Mouse (Mus musculus) mouse embryonic stem cell (cell line): ENCODE results near the gene Dennd5b.

Source experiments
- in situ Hi-C, 2 experiments: fragments of 300-500 bp; cut with MboI; formaldehyde crosslinking; loops; 1 replicate in 1 of 2; 3 replicates in 1 of 2; pipeline ENCODE4 v1.14.3; 2019 to 2020; ENCODE audit warnings: low sequenced_read_pairs in 2 of 2, low pct_unique_long_range_greater_than_20kb in 1 of 2, mixed read lengths in 1 of 2; ENCODE audit not compliant: unreplicated experiment in 1 of 2

Gene Dennd5b

GRCm38 (mm10) chr6:149108909-149109308 is 7.4 kb upstream of the Dennd5b start:
- in situ Hi-C loops: no loop called here

- in situ Hi-C loops: no loop called here
These were observed 6.1 kb upstream of the Dennd5b start for GRCm38 (mm10) chr6:149107615-149108014.

- in situ Hi-C loops: no loop called here
These were observed 2.0 kb upstream of the Dennd5b start for GRCm38 (mm10) chr6:149103451-149103850.

- in situ Hi-C loops: no loop called here
These were observed 413 bp upstream of the Dennd5b start for GRCm38 (mm10) chr6:149101943-149102243.

- in situ Hi-C loops: no loop called here
These were observed 1.1 kb downstream of the Dennd5b start for GRCm38 (mm10) chr6:149100174-149101075.

- in situ Hi-C loops: no loop called here
These were observed 2.5 kb downstream of the Dennd5b start for GRCm38 (mm10) chr6:149098993-149099392.

- in situ Hi-C loops: no loop called here
These were observed 4.2 kb downstream of the Dennd5b start for GRCm38 (mm10) chr6:149097276-149097675.

- in situ Hi-C loops: no loop called here
These were observed 5.2 kb downstream of the Dennd5b start for GRCm38 (mm10) chr6:149096233-149096632.

GRCm38 (mm10) chr6:149095389-149095788 is 6.1 kb downstream of the Dennd5b start:
- in situ Hi-C loops: no loop called here

- in situ Hi-C loops: no loop called here
These were observed 6.9 kb downstream of the Dennd5b start for GRCm38 (mm10) chr6:149094555-149094954.

GRCm38 (mm10) chr6:149093465-149093864 is 8.0 kb downstream of the Dennd5b start:
- in situ Hi-C loops: no loop called here

- in situ Hi-C loops: no loop called here
These were observed 9.1 kb downstream of the Dennd5b start for GRCm38 (mm10) chr6:149092406-149092805.

GRCm38 (mm10) chr6:149077136-149077808 is 24.2 kb downstream of the Dennd5b start:
- in situ Hi-C loops: no loop called here

GRCm38 (mm10) chr6:149073854-149074253 is 27.6 kb downstream of the Dennd5b start:
- in situ Hi-C loops: no loop called here

- in situ Hi-C loops: no loop called here
These were observed 28.6 kb downstream of the Dennd5b start for GRCm38 (mm10) chr6:149072873-149073272.

- in situ Hi-C loops: no loop called here
These were observed 30.8 kb downstream of the Dennd5b start for GRCm38 (mm10) chr6:149070592-149071124.

GRCm38 (mm10) chr6:149063382-149063781 is 38.1 kb downstream of the Dennd5b start:
- in situ Hi-C loops: loop anchor here in 1 of 2 experiments (10.0 kb wide), 1 partner anchor 51 kb away; no protein-coding TSS in a partner anchor

GRCm38 (mm10) chr6:149060670-149061387 is 40.7 kb downstream of the Dennd5b start:
- in situ Hi-C loops: loop anchor here in 1 of 2 experiments (10.0 kb wide), 1 partner anchor 54 kb away; no protein-coding TSS in a partner anchor

- in situ Hi-C loops: no loop called here
These were observed 43.5 kb downstream of the Dennd5b start for GRCm38 (mm10) chr6:149057947-149058391.
